Mouse (Mus musculus): Measurements from ENCODE around the gene Rsg1. TPM values are rescaled to one million over a fixed set of nuclear protein-coding genes. Genes with fewer than 3 reads are reported as not detected.

Gene Rsg1
- polyA plus RNA-seq, 1 experiment: not detected

DNA sequence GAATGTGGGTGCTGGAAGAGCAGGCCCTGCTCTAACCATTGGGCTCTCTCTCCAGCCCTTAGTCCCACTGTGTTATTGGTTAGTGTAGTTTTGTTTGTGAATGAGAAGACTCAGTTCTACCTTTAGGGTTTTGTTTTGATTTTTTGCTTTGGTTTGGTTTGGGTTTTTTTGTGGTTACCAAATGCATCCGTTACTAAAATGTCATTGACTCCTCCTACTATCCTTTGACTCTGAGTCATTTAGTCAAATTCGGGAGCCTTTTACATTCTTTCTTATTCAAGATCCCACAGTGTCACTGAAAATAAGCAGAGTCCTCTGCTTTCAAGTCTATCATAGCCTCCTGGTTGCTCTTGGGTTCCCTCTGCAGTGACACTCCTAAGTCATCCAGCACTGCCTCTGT, 29.8 kb upstream of the Rsg1 start:
- Histone ChIP-seq H3K4me3 (ENCODE audit: insufficient read depth, low read depth, low read length) (no peak overlapping the region), H3K27ac (ENCODE audit: insufficient read depth, low read depth, low read length) (no peak overlapping the region), H3K4me1 (ENCODE audit: control insufficient read depth, insufficient read depth, low read length) (peaks cover 12% of the 10 kb centered on the region)
- TF ChIP-seq CTCF (IDR thresholded peaks at IDR 0.05; ENCODE audit: insufficient read depth, low read depth, low read length) (no peak), POLR2A (IDR thresholded peaks at IDR 0.05; ENCODE audit: insufficient read depth, low read depth, low read length) (no peak)
- WGBS: 34% methylated on average over 2 of the region's 2 CpGs

GRCm38 (mm10) chr4:141184426-141184825, 29.3 kb upstream of the Rsg1 start:
- WGBS: 94% methylated on average over 4 of the region's 4 CpGs
- Histone ChIP-seq H3K4me1 (ENCODE audit: control insufficient read depth, insufficient read depth, low read length) (peaks cover 10% of the 10 kb centered on the region), H3K27ac (ENCODE audit: insufficient read depth, low read depth, low read length) (no peak overlapping the region), H3K4me3 (ENCODE audit: insufficient read depth, low read depth, low read length) (no peak overlapping the region)
- no peak for TF ChIP-seq CTCF (IDR thresholded peaks at IDR 0.05; ENCODE audit: insufficient read depth, low read depth, low read length)
- no peak for TF ChIP-seq POLR2A (IDR thresholded peaks at IDR 0.05; ENCODE audit: insufficient read depth, low read depth, low read length)

GRCm38 (mm10) chr4:141186923-141187836, 26.6 kb upstream of the Rsg1 start:
- no peak for TF ChIP-seq CTCF (IDR thresholded peaks at IDR 0.05; ENCODE audit: insufficient read depth, low read depth, low read length)
- no peak for TF ChIP-seq POLR2A (IDR thresholded peaks at IDR 0.05; ENCODE audit: insufficient read depth, low read depth, low read length)
- 74% methylated on average over 9 of the region's 9 CpGs for WGBS
- no peak overlapping the region for H3K27ac ChIP-seq (ENCODE audit: insufficient read depth, low read depth, low read length)
- peaks cover 10% of the 10 kb centered on the region for H3K4me1 ChIP-seq (ENCODE audit: control insufficient read depth, insufficient read depth, low read length)
- no peak overlapping the region for H3K4me3 ChIP-seq (ENCODE audit: insufficient read depth, low read depth, low read length)

GRCm38 (mm10) chr4:141191294-141191693, 22.5 kb upstream of the Rsg1 start:
- 88% methylated on average over 7 of the region's 7 CpGs for WGBS
- no peak for TF ChIP-seq POLR2A (IDR thresholded peaks at IDR 0.05; ENCODE audit: insufficient read depth, low read depth, low read length)
- no peak for TF ChIP-seq CTCF (IDR thresholded peaks at IDR 0.05; ENCODE audit: insufficient read depth, low read depth, low read length)
- 0 out of 2 replicates have a peak, but pooled peaks cover under 1% of the 10 kb centered on the region for H3K4me1 ChIP-seq (ENCODE audit: control insufficient read depth, insufficient read depth, low read length)

GRCm38 (mm10) chr4:141194553-141194952, 19.2 kb upstream of the Rsg1 start:
- H3K4me1 ChIP-seq (ENCODE audit: control insufficient read depth, insufficient read depth, low read length): no peaks in the 10 kb centered on the region
- H3K4me3 ChIP-seq (ENCODE audit: insufficient read depth, low read depth, low read length): no peak overlapping the region
- no peak overlapping the region for H3K27ac ChIP-seq (ENCODE audit: insufficient read depth, low read depth, low read length)
- WGBS: 93% methylated on average over 6 of the region's 6 CpGs
- TF ChIP-seq POLR2A (IDR thresholded peaks at IDR 0.05; ENCODE audit: insufficient read depth, low read depth, low read length) (no peak), CTCF (IDR thresholded peaks at IDR 0.05; ENCODE audit: insufficient read depth, low read depth, low read length) (no peak)

More at GRCm38 (mm10) chr4:141191294-141191693, 22.5 kb upstream of the Rsg1 start:
- no peak overlapping the region for H3K27ac ChIP-seq (ENCODE audit: insufficient read depth, low read depth, low read length)
- no peak overlapping the region for H3K4me3 ChIP-seq (ENCODE audit: insufficient read depth, low read depth, low read length)

DNA sequence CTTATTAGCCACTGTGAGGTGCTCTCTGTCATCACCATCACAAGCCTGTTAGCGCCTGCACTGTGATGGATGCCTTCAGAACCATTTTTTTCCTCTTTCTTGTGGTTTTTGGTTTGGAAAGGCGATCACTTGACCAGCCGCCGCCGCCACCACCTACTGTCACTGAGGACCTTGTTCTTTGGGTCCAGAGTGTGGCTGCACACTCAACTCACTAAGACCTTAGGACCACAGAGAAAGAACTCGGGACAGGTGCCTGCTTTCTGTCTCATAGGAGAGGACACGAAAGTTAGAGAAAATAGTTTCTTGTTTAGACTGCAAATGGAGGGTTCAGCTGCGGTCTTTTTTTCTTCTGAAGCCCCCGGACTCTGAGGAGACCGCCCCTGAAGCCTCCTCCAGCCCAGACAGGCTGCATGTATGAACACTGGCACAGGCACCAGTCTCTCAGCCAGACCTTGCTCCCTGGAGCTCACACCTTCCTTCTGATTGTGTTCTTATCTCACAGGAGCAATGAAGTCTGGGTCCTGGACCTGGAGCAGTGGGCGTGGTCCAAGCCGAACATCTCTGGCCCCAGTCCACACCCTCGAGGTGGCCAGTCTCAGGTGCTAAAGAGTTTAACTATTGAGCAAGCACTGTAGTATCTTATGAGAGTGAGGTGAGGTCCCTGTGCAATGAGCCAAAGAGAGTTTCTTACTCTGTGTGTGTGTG, 16.6 kb upstream of the Rsg1 start:
- H3K4me1 ChIP-seq (ENCODE audit: control insufficient read depth, insufficient read depth, low read length): no peaks in the 10 kb centered on the region; the same call in 1 of the 2 replicates
- H3K4me3 ChIP-seq (ENCODE audit: insufficient read depth, low read depth, low read length): no peak overlapping the region
- WGBS: 98% methylated on average over 13 of the region's 13 CpGs
- TF ChIP-seq CTCF (IDR thresholded peaks at IDR 0.05; ENCODE audit: insufficient read depth, low read depth, low read length): no peak
- no peak for TF ChIP-seq POLR2A (IDR thresholded peaks at IDR 0.05; ENCODE audit: insufficient read depth, low read depth, low read length)
- H3K27ac ChIP-seq (ENCODE audit: insufficient read depth, low read depth, low read length): no peak overlapping the region

GRCm38 (mm10) chr4:141197686-141198035, 16.1 kb upstream of the Rsg1 start:
- H3K27ac ChIP-seq (ENCODE audit: insufficient read depth, low read depth, low read length): no peak overlapping the region
- no peak overlapping the region for H3K4me3 ChIP-seq (ENCODE audit: insufficient read depth, low read depth, low read length)
- TF ChIP-seq CTCF (IDR thresholded peaks at IDR 0.05; ENCODE audit: insufficient read depth, low read depth, low read length): no peak
- TF ChIP-seq POLR2A (IDR thresholded peaks at IDR 0.05; ENCODE audit: insufficient read depth, low read depth, low read length): no peak
- H3K4me1 ChIP-seq (ENCODE audit: control insufficient read depth, insufficient read depth, low read length): no peaks in the 10 kb centered on the region; the same call in 1 of the 2 replicates
- over 99% methylated on average over 13 of the region's 13 CpGs for WGBS

DNA sequence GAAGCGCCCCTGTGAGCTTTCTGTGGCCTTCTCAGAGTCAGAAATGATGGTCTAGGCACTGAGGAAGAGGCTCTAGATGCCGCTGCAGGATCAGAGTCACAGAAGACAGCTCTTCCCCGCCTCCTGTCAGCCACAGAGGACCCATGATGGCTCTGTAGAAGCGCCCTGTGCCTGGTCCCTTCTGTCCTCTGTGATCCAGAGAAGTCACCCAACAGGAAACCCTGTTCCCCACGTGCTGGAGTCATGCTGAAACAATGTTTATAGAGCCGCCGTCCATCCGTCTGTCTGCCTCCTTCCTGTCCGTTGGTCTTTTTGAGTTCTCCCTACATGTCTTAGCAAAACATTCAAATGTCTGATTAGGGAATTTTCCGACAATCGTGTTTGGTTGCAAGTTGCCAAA, 12.8 kb upstream of the Rsg1 start:
- peaks cover 4% of the 10 kb centered on the region; the same call in 1 of the 2 replicates for H3K4me1 ChIP-seq (ENCODE audit: control insufficient read depth, insufficient read depth, low read length)
- H3K4me3 ChIP-seq (ENCODE audit: insufficient read depth, low read depth, low read length): no peak overlapping the region
- 76% methylated on average over 11 of the region's 11 CpGs for WGBS
- TF ChIP-seq CTCF (IDR thresholded peaks at IDR 0.05; ENCODE audit: insufficient read depth, low read depth, low read length) (no peak), POLR2A (IDR thresholded peaks at IDR 0.05; ENCODE audit: insufficient read depth, low read depth, low read length) (no peak)
- H3K27ac ChIP-seq (ENCODE audit: insufficient read depth, low read depth, low read length): no peak overlapping the region

GRCm38 (mm10) chr4:141202192-141202591, 11.6 kb upstream of the Rsg1 start:
- Histone ChIP-seq H3K27ac (ENCODE audit: insufficient read depth, low read depth, low read length) (no peak overlapping the region), H3K4me3 (ENCODE audit: insufficient read depth, low read depth, low read length) (no peak overlapping the region), H3K4me1 (ENCODE audit: control insufficient read depth, insufficient read depth, low read length) (peaks cover 4% of the 10 kb centered on the region; the same call in 1 of the 2 replicates)
- TF ChIP-seq CTCF (IDR thresholded peaks at IDR 0.05; ENCODE audit: insufficient read depth, low read depth, low read length): no peak
- TF ChIP-seq POLR2A (IDR thresholded peaks at IDR 0.05; ENCODE audit: insufficient read depth, low read depth, low read length): no peak
- 95% methylated on average over 6 of the region's 6 CpGs for WGBS
